Mouse (Mus musculus) liver, adult 2 months (tissue): ENCODE data around the gene Mlycd.

Experiments used
- CTCF ChIP-seq: fragments of 200-500 bp; IDR thresholded peaks from 2 replicates; pipeline ENCODE4 v1.5.1; 2011; ENCODE audit warnings: low read depth, low read length, control low read depth
- POLR2A ChIP-seq: fragments of 200-500 bp; IDR thresholded peaks from 2 replicates; pipeline ENCODE4 v1.6.1; 2011; ENCODE audit warnings: low read length, control low read depth; ENCODE audit not compliant: insufficient read depth; ENCODE audit errors: extremely low read depth

GRCm38 (mm10) chr8:119436933-119437332 lies 42.3 kb downstream of the Mlycd start:
- TF ChIP-seq POLR2A = peak; percentile 100
- peak; percentile 5; the same call in 1 of the 2 replicates for TF ChIP-seq CTCF
